Mouse (Mus musculus) limb, embryonic 11.5 days (tissue): Measurements from ENCODE around the gene Mras. TPM values are rescaled to one million over a fixed set of nuclear protein-coding genes. Genes with fewer than 3 reads are reported as not detected.

Source experiments
- ATAC-seq: fragments of 200-750 bp; cut with Nextera tagmentation; 2 replicates; pipeline ENCODE4 v1.8.0; 2017; ENCODE audit warnings: low read depth; ENCODE audit not compliant: insufficient number of reproducible peaks, low FRiP score, low TSS enrichment
- DNase-seq: peaks from one replicate; pipeline ENCODE4 v3.0.0-alpha.2; 2015; ENCODE audit warnings: low spot score
- H3K27ac ChIP-seq: fragments of 300-500 bp; sonication (generic); replicated peaks from 2 replicates; pipeline ENCODE4 v1.5.1; 2014; ENCODE audit warnings: low read depth, mild to moderate bottlenecking, low read length
- H3K27me3 ChIP-seq: fragments of 300-500 bp; sonication (generic); 2 replicates; pipeline ENCODE4 v1.6.1; 2014; ENCODE audit warnings: mild to moderate bottlenecking, low read length, mixed read lengths; ENCODE audit not compliant: control insufficient read depth, insufficient read depth
- H3K36me3 ChIP-seq: fragments of 300-500 bp; sonication (generic); 2 replicates; pipeline ENCODE4 v1.6.1; 2014; ENCODE audit warnings: mild to moderate bottlenecking, low read length, moderate library complexity, mixed read lengths; ENCODE audit not compliant: control insufficient read depth, insufficient read depth
- H3K4me1 ChIP-seq: fragments of 300-500 bp; sonication (generic); 2 replicates; pipeline ENCODE4 v1.6.1; 2014; ENCODE audit warnings: low read length, mixed read lengths; ENCODE audit not compliant: control insufficient read depth, insufficient read depth
- H3K4me2 ChIP-seq: fragments of 300-500 bp; sonication (generic); 2 replicates; pipeline ENCODE4 v1.6.1; 2014; ENCODE audit warnings: low read depth, mild to moderate bottlenecking, moderate library complexity; ENCODE audit not compliant: severe bottlenecking
- H3K4me3 ChIP-seq: fragments of 300-500 bp; sonication (generic); 2 replicates; pipeline ENCODE4 v1.5.1; 2014; ENCODE audit warnings: low read depth, low read length
- H3K9ac ChIP-seq: fragments of 300-500 bp; sonication (generic); 2 replicates; pipeline ENCODE4 v1.6.1; 2014; ENCODE audit warnings: mild to moderate bottlenecking, low read length
- H3K9me3 ChIP-seq: fragments of 300-500 bp; sonication (generic); 2 replicates; pipeline ENCODE4 v1.6.1; 2016; ENCODE audit warnings: low read length; ENCODE audit not compliant: control insufficient read depth
- WGBS: fragments of 180-500 bp; shearing (Covaris S2); extraction: QIAGEN DNeasy Blood & Tissue Kit; methylation state at CpG from one replicate; pipeline ENCODE4 v1.1.7; 2014; 5-methylcytosine and 5-hydroxymethylcytosine counted together
- polyA plus RNA-seq: library from polyadenylated mRNA; unstranded; fragments of >200 nt; fragmentation: Nextera tagmentation; extraction: Ambion mirVana; gene quantifications from 2 replicates; pipeline ENCODE4 v1.2.1, GENCODE M21; 2014

The Mras gene
- polyA plus RNA-seq, 1 experiment from 2014 or later: 14.1 TPM

- peak; percentile 58 for DNase-seq
- Histone ChIP-seq H3K27me3 (peaks cover 11% of the 10 kb centered on the region), H3K4me3 (peak overlapping the region; percentile 53), H3K27ac (peak overlapping the region; percentile 68), H3K4me1 (peaks cover 9% of the 10 kb centered on the region; the same call in 1 of the 2 replicates), H3K9me3 (no peaks in the 10 kb centered on the region), H3K4me2 (peak overlapping the region; percentile 85), H3K36me3 (no peaks in the 10 kb centered on the region), H3K9ac (peak overlapping the region; percentile 75)
- peak; percentile 14; the same call in 1 of the 2 replicates for ATAC-seq
- WGBS: 17% methylated on average over 16 of the region's 16 CpGs
Observed at GRCm38 (mm10) chr9:99435619-99436181, 1.5 kb downstream of the Mras start.

GRCm38 (mm10) chr9:99434892-99435618, 2.1 kb downstream of the Mras start:
- peak overlapping the region; percentile 75 for H3K9ac ChIP-seq
- H3K4me2 ChIP-seq: peak overlapping the region; percentile 85
- H3K4me1 ChIP-seq: peaks cover 9% of the 10 kb centered on the region; the same call in 1 of the 2 replicates
- 29% methylated on average over 14 of the region's 14 CpGs for WGBS
- DNase-seq (peak; percentile 52), ATAC-seq (peak; percentile 37)
- no peaks in the 10 kb centered on the region for H3K9me3 ChIP-seq
- H3K4me3 ChIP-seq: peak overlapping the region; percentile 53
- peaks cover 11% of the 10 kb centered on the region for H3K27me3 ChIP-seq
- H3K27ac ChIP-seq: peak overlapping the region; percentile 68
- no peaks in the 10 kb centered on the region for H3K36me3 ChIP-seq

- Histone ChIP-seq H3K9me3 (no peaks in the 10 kb centered on the region), H3K4me3 (no peak overlapping the region), H3K4me1 (peaks cover 9% of the 10 kb centered on the region; the same call in 1 of the 2 replicates), H3K27ac (no peak overlapping the region), H3K4me2 (no peak overlapping the region), H3K36me3 (no peaks in the 10 kb centered on the region), H3K27me3 (peaks cover 2% of the 10 kb centered on the region), H3K9ac (no peak overlapping the region)
- WGBS: 92% methylated on average over 4 of the region's 4 CpGs
- DNase-seq (no peak), ATAC-seq (no peak)
Observed at GRCm38 (mm10) chr9:99432478-99432877, 4.7 kb downstream of the Mras start.

GRCm38 (mm10) chr9:99431963-99432362, 5.2 kb downstream of the Mras start:
- no peak for DNase-seq
- H3K27me3 ChIP-seq: no peaks in the 10 kb centered on the region
- peaks cover 9% of the 10 kb centered on the region; the same call in 1 of the 2 replicates for H3K4me1 ChIP-seq
- H3K9ac ChIP-seq: no peak overlapping the region
- no peak overlapping the region for H3K4me3 ChIP-seq
- no peaks in the 10 kb centered on the region for H3K36me3 ChIP-seq
- ATAC-seq: no peak
- 84% methylated on average over 6 of the region's 6 CpGs for WGBS
- H3K4me2 ChIP-seq: no peak overlapping the region
- H3K9me3 ChIP-seq: no peaks in the 10 kb centered on the region
- H3K27ac ChIP-seq: no peak overlapping the region

GRCm38 (mm10) chr9:99431346-99431745, 5.8 kb downstream of the Mras start:
- Histone ChIP-seq H3K9me3 (no peaks in the 10 kb centered on the region), H3K27me3 (no peaks in the 10 kb centered on the region), H3K36me3 (no peaks in the 10 kb centered on the region), H3K4me2 (no peak overlapping the region), H3K27ac (no peak overlapping the region), H3K9ac (no peak overlapping the region), H3K4me3 (no peak overlapping the region), H3K4me1 (peaks cover 9% of the 10 kb centered on the region; the same call in 1 of the 2 replicates)
- no peak for DNase-seq
- no peak for ATAC-seq
- 90% methylated on average over 8 of the region's 8 CpGs for WGBS

GRCm38 (mm10) chr9:99430806-99431205, 6.4 kb downstream of the Mras start:
- no peak overlapping the region for H3K4me2 ChIP-seq
- no peak overlapping the region for H3K9ac ChIP-seq
- no peak overlapping the region for H3K27ac ChIP-seq
- no peak for ATAC-seq
- H3K36me3 ChIP-seq: no peaks in the 10 kb centered on the region
- no peak overlapping the region for H3K4me3 ChIP-seq
- H3K9me3 ChIP-seq: no peaks in the 10 kb centered on the region
- peaks cover 9% of the 10 kb centered on the region; the same call in 1 of the 2 replicates for H3K4me1 ChIP-seq
- WGBS: 85% methylated on average over 6 of the region's 6 CpGs
- no peak for DNase-seq
- no peaks in the 10 kb centered on the region for H3K27me3 ChIP-seq

- H3K4me2 ChIP-seq: no peak overlapping the region
- H3K4me1 ChIP-seq: peaks cover 9% of the 10 kb centered on the region
- H3K36me3 ChIP-seq: no peaks in the 10 kb centered on the region
- no peak overlapping the region for H3K9ac ChIP-seq
- no peaks in the 10 kb centered on the region for H3K9me3 ChIP-seq
- no peak for ATAC-seq
- no peaks in the 10 kb centered on the region for H3K27me3 ChIP-seq
- H3K27ac ChIP-seq: no peak overlapping the region
- no peak for DNase-seq
- WGBS: 88% methylated on average over 3 of the region's 3 CpGs
- no peak overlapping the region for H3K4me3 ChIP-seq
Observed at GRCm38 (mm10) chr9:99429845-99430244, 7.3 kb downstream of the Mras start.

- 82% methylated on average over 11 of the region's 11 CpGs for WGBS
- no peak overlapping the region for H3K4me2 ChIP-seq
- H3K27ac ChIP-seq: no peak overlapping the region
- H3K4me3 ChIP-seq: no peak overlapping the region
- no peaks in the 10 kb centered on the region for H3K9me3 ChIP-seq
- no peak for ATAC-seq
- no peaks in the 10 kb centered on the region for H3K27me3 ChIP-seq
- H3K9ac ChIP-seq: no peak overlapping the region
- peaks cover 16% of the 10 kb centered on the region for H3K4me1 ChIP-seq
- no peaks in the 10 kb centered on the region for H3K36me3 ChIP-seq
- DNase-seq: no peak
Observed at GRCm38 (mm10) chr9:99428601-99429331, 8.4 kb downstream of the Mras start.
